Mouse (Mus musculus): Measurements from ENCODE around the gene Zswim9. TPM values are rescaled to one million over a fixed set of nuclear protein-coding genes. Genes with fewer than 3 reads are reported as not detected.
"Not testable (repeated sequence)": the region's sequence is repeated elsewhere in the genome, so short reads cannot be mapped to it uniquely, and the experiment has no call there.

Zswim9 gene
- polyA plus RNA-seq, 2 experiments, result 6.9 to 14.9 TPM

DNA sequence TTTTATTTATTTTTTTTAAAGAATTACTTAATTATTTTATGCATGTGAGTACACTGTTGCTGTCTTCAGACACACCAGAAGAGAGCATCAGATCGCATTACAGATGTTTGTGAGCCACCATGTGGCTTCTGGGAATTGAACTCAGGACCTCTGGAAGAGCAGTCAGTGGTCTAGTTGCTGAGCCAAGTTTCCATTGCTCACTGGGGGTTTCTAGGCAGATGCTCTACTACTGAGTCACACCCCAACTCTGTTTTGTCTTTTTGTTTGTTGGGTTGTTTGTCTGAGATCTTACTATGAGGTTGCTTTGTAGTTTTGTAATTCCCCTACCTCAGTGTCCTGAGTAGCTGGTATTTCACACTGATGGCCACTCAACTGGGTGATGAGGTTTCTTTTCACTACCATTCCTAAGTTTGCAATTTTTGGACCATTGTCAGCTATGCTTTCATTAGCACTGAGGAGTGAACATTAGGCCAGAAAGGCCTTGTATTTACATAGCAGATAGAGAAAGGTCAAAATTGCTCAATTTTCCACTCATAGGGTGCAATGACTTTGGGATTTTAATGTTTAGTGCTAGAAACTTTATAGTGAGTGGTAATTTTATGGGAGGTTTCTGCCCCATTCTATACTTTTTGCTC, 11.6 kb upstream of the Zswim9 start:
- Histone ChIP-seq H3K4me2 (replicated peaks; ENCODE audit: low read depth, low read length, severe bottlenecking) (no peak overlapping the region), H3K9ac (ENCODE audit: low read depth, low read length, severe bottlenecking) (no peak overlapping the region), H3K4me1 (ENCODE audit: control insufficient read depth, insufficient read depth, low read length) (no peaks in the 10 kb centered on the region), H3K9me3 (ENCODE audit: control insufficient read depth, low read length) (no peaks in the 10 kb centered on the region), H3K27ac (replicated peaks; ENCODE audit: low read depth, low read length) (no peak overlapping the region), H3K27me3 (ENCODE audit: control insufficient read depth, insufficient read depth, low read length) (no peaks in the 10 kb centered on the region), H3K4me3 (replicated peaks; ENCODE audit: low read length) (no peak overlapping the region), H3K36me3 (ENCODE audit: control insufficient read depth, insufficient read depth, low read length) (peaks cover 92% of the 10 kb centered on the region)
- ATAC-seq (ENCODE audit: low FRiP score, low read depth) (no peak), DNase-seq (ENCODE audit: low spot score) (no peak)
- WGBS, result 93% methylated on average over 1 of the region's 1 CpGs
- TF ChIP-seq POLR2A (IDR thresholded peaks at IDR 0.05; ENCODE audit: borderline replicate concordance, extremely low read depth, insufficient read depth, insufficient read length), result no peak

- ATAC-seq (ENCODE audit: low FRiP score, low read depth), result no peak
- no peak for TF ChIP-seq POLR2A (IDR thresholded peaks at IDR 0.05; ENCODE audit: borderline replicate concordance, extremely low read depth, insufficient read depth, insufficient read length)
- H3K36me3 ChIP-seq (ENCODE audit: control insufficient read depth, insufficient read depth, low read length), result peaks cover 91% of the 10 kb centered on the region
- H3K4me2 ChIP-seq (replicated peaks; ENCODE audit: low read depth, low read length, severe bottlenecking), result no peak overlapping the region
- peak; percentile 23 for DNase-seq (ENCODE audit: low spot score)
- no peaks in the 10 kb centered on the region for H3K27me3 ChIP-seq (ENCODE audit: control insufficient read depth, insufficient read depth, low read length)
- H3K4me1 ChIP-seq (ENCODE audit: control insufficient read depth, insufficient read depth, low read length), result no peaks in the 10 kb centered on the region
- H3K9ac ChIP-seq (ENCODE audit: low read depth, low read length, severe bottlenecking), result no peak overlapping the region
- H3K9me3 ChIP-seq (ENCODE audit: control insufficient read depth, low read length), result no peaks in the 10 kb centered on the region
- no peak overlapping the region for H3K27ac ChIP-seq (replicated peaks; ENCODE audit: low read depth, low read length)
- WGBS, result 47% methylated on average over 5 of the region's 5 CpGs
- no peak overlapping the region for H3K4me3 ChIP-seq (replicated peaks; ENCODE audit: low read length)
These were observed 10.1 kb upstream of the Zswim9 start for GRCm38 (mm10) chr7:13288621-13289020.

GRCm38 (mm10) chr7:13278957-13279356, 436 bp upstream of the Zswim9 start:
- Histone ChIP-seq H3K27ac (replicated peaks; ENCODE audit: low read depth, low read length) (0 out of 2 replicates have a peak overlapping the region, but pooled peaks have one; percentile 43), H3K9ac (ENCODE audit: low read depth, low read length, severe bottlenecking) (peak overlapping the region; percentile 80)
- ATAC-seq (ENCODE audit: low FRiP score, low read depth), result peak; percentile 71

GRCm38 (mm10) chr7:13277833-13278232, 688 bp downstream of the Zswim9 start:
- H3K4me1 ChIP-seq (ENCODE audit: control insufficient read depth, insufficient read depth, low read length), result peaks cover 4% of the 10 kb centered on the region; the same call in 1 of the 2 replicates
- H3K9ac ChIP-seq (ENCODE audit: low read depth, low read length, severe bottlenecking), result peak overlapping the region; percentile 80
- no peaks in the 10 kb centered on the region for H3K9me3 ChIP-seq (ENCODE audit: control insufficient read depth, low read length)
- peak overlapping the region; percentile 81; the same call in 1 of the 2 replicates for H3K27ac ChIP-seq (replicated peaks; ENCODE audit: low read depth, low read length)
- H3K27me3 ChIP-seq (ENCODE audit: control insufficient read depth, insufficient read depth, low read length), result no peaks in the 10 kb centered on the region
- TF ChIP-seq POLR2A (IDR thresholded peaks at IDR 0.05; ENCODE audit: borderline replicate concordance, extremely low read depth, insufficient read depth, insufficient read length), result no peak
- H3K4me2 ChIP-seq (replicated peaks; ENCODE audit: low read depth, low read length, severe bottlenecking), result peak overlapping the region; percentile 86
- ATAC-seq (ENCODE audit: low FRiP score, low read depth), result no peak
- peak overlapping the region; percentile 70 for H3K4me3 ChIP-seq (replicated peaks; ENCODE audit: low read length)
- WGBS, result 25% methylated on average over 2 of the region's 2 CpGs
- no peak for DNase-seq (ENCODE audit: low spot score)
- H3K36me3 ChIP-seq (ENCODE audit: control insufficient read depth, insufficient read depth, low read length), result peaks cover 51% of the 10 kb centered on the region

More at GRCm38 (mm10) chr7:13278957-13279356, 436 bp upstream of the Zswim9 start:
- WGBS, result 0% methylated on average over 10 of the region's 29 CpGs
- not testable (repeated sequence) for H3K4me1 ChIP-seq (ENCODE audit: control insufficient read depth, insufficient read depth, low read length); H3K27me3 ChIP-seq (ENCODE audit: control insufficient read depth, insufficient read depth, low read length); H3K9me3 ChIP-seq (ENCODE audit: control insufficient read depth, low read length); DNase-seq (ENCODE audit: low spot score)
- Histone ChIP-seq H3K36me3 (ENCODE audit: control insufficient read depth, insufficient read depth, low read length) (peaks cover 52% of the 10 kb centered on the region), H3K4me3 (replicated peaks; ENCODE audit: low read length) (peak overlapping the region; percentile 70), H3K4me2 (replicated peaks; ENCODE audit: low read depth, low read length, severe bottlenecking) (peak overlapping the region; percentile 86)

DNA sequence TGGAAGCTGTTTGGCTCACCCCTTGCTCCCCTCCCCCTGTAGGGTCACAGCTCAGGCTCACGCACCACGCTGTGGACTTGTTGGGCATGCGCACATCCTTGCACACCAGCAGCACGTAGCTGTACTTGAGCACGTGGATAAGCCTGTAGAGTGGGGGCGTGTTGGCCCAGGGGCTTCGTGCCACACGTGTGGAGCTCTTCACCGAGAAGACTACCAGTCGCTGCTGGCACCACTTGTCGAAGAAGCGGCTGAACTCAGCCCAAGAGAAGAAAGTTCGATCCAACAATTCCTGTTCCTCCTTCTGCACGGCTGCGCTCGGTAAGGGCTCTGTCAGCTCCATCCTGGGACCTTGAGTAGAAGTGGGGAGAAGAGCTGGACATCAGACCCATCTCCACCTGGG, 1.4 kb downstream of the Zswim9 start, which contains the start of gene Lig1:
Gene Lig1, plus strand, starts transcription at position 203 of the 400 bp plus-strand sequence.
- ATAC-seq (ENCODE audit: low FRiP score, low read depth) (no peak), DNase-seq (ENCODE audit: low spot score) (no peak)
- H3K4me1 ChIP-seq (ENCODE audit: control insufficient read depth, insufficient read depth, low read length), result peaks cover 4% of the 10 kb centered on the region; the same call in 1 of the 2 replicates
- H3K4me2 ChIP-seq (replicated peaks; ENCODE audit: low read depth, low read length, severe bottlenecking), result peak within 1 kb of the TSS; percentile 86
- TF ChIP-seq POLR2A (IDR thresholded peaks at IDR 0.05; ENCODE audit: borderline replicate concordance, extremely low read depth, insufficient read depth, insufficient read length), result no peak
- H3K27ac ChIP-seq (replicated peaks; ENCODE audit: low read depth, low read length), result peak within 1 kb of the TSS; percentile 81; the same call in 1 of the 2 replicates
- no peaks in the 10 kb centered on the region for H3K27me3 ChIP-seq (ENCODE audit: control insufficient read depth, insufficient read depth, low read length)
- no peaks in the 10 kb centered on the region for H3K9me3 ChIP-seq (ENCODE audit: control insufficient read depth, low read length)
- peaks cover 43% of the 10 kb centered on the region for H3K36me3 ChIP-seq (ENCODE audit: control insufficient read depth, insufficient read depth, low read length)
- 95% methylated on average over 16 of the region's 16 CpGs for WGBS
- peak within 1 kb of the TSS; percentile 80 for H3K9ac ChIP-seq (ENCODE audit: low read depth, low read length, severe bottlenecking)
- peak within 1 kb of the TSS; percentile 70 for H3K4me3 ChIP-seq (replicated peaks; ENCODE audit: low read length)
